Mouse (Mus musculus): ENCODE data around the gene Gm9767. TPM values are rescaled to one million over a fixed set of nuclear protein-coding genes. Genes with fewer than 3 reads are reported as not detected.

Gm9767 gene
- total and polyA plus RNA-seq, 3 experiments = not detected

DNA sequence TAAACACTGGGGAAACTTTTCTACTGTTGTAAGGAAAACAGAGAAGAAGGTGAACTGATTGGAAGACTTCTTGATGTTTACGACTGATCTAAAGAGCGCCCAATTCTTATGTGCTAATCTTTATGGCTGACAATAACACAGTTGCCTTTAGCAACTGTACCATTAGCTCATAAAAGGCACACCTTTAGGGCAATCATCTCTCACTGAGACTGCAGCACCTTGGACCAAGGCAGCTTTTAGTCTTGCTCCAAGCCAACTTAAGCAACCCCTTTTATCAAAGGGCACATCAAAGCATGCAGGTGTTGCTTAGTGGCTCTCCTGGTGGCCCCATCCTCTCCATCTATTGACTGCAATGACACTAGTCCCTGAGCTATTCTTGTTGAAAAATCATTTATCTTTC lies 26.9 kb upstream of the Gm9767 start:
- H3K79me2 ChIP-seq (replicated peaks; ENCODE audit: control insufficient read depth, extremely low read depth, insufficient read depth, poor library complexity, severe bottlenecking) = no peaks in the 10 kb centered on the region
- no peaks in the 10 kb centered on the region for H3K4me1 ChIP-seq (ENCODE audit: control insufficient read depth in 1 of 2, insufficient read depth in 2 of 2)
- H3K4me3 ChIP-seq (replicated peaks in 1 of 3; ENCODE audit: low read depth in 2 of 3, low read length in 2 of 3, poor library complexity in 1 of 3) = no peak overlapping the region
- dilution Hi-C loops (cut with MboI; ENCODE audit: extremely low pct_ligation_motif_present, extremely low pct_unique_long_range_greater_than_20kb, low sequenced_read_pairs) (no loop called here), in situ Hi-C loops (cut with MboI; ENCODE audit: low pct_ligation_motif_present, low pct_unique_long_range_greater_than_20kb, low sequenced_read_pairs) (no loop called here)
- H3K27me3 ChIP-seq (replicated peaks) = no peaks in the 10 kb centered on the region
- TF ChIP-seq SIN3A (IDR thresholded peaks at IDR 0.05; ENCODE audit: low read length) (no peak), MXI1 (IDR thresholded peaks at IDR 0.05; ENCODE audit: low read depth, low read length) (no peak), ZNF384 (IDR thresholded peaks at IDR 0.05; ENCODE audit: low read depth, low read length) (no peak), RCOR1 (conservative IDR thresholded peaks at IDR 0.05; ENCODE audit: low read depth, low read length) (no peak), E2F4 (IDR thresholded peaks at IDR 0.05; ENCODE audit: insufficient replicate concordance, low read depth, low read length) (no peak), RAD21 (IDR thresholded peaks at IDR 0.05; ENCODE audit: low read depth, low read length) (no peak), JUND (conservative IDR thresholded peaks at IDR 0.05; ENCODE audit: low read depth, low read length) (no peak), MEF2A (IDR thresholded peaks at IDR 0.05; ENCODE audit: borderline replicate concordance, low read depth, low read length) (no peak), CHD2 (IDR thresholded peaks at IDR 0.05; ENCODE audit: low read length) (no peak), CTCF (conservative IDR thresholded peaks at IDR 0.05 in 1 of 2, IDR thresholded peaks at IDR 0.05 in 1 of 2; ENCODE audit: low read depth in 2 of 2, low read length in 2 of 2) (no peak), JUN (IDR thresholded peaks at IDR 0.05; ENCODE audit: insufficient read depth, low read depth, low read length) (no peak), HCFC1 (IDR thresholded peaks at IDR 0.05; ENCODE audit: low read depth, low read length) (no peak), CHD1 (IDR thresholded peaks at IDR 0.05; ENCODE audit: low read depth, low read length) (no peak), NELFE (IDR thresholded peaks at IDR 0.05; ENCODE audit: low read depth, low read length) (no peak), GABPA (IDR thresholded peaks at IDR 0.05; ENCODE audit: insufficient replicate concordance, low read depth, low read length) (no peak), MAFK (IDR thresholded peaks at IDR 0.05; ENCODE audit: insufficient replicate concordance, low read length) (no peak), POLR2A (IDR thresholded peaks at IDR 0.05; ENCODE audit: low read depth, low read length) (no peak), BHLHE40 (IDR thresholded peaks at IDR 0.05; ENCODE audit: low read depth, low read length) (no peak), EP300 (IDR thresholded peaks at IDR 0.05; ENCODE audit: low read length) (no peak), ETS1 (conservative IDR thresholded peaks at IDR 0.05; ENCODE audit: low read depth, low read length) (no peak)
- H3K9me3 ChIP-seq (replicated peaks; ENCODE audit: low read length) = no peaks in the 10 kb centered on the region
- no peak overlapping the region for H3K9ac ChIP-seq (ENCODE audit: insufficient read depth, low read depth)
- no peak overlapping the region for H3K27ac ChIP-seq (ENCODE audit: insufficient read depth, low read depth)
- no peak overlapping the region for H3K4me2 ChIP-seq (ENCODE audit: insufficient read depth, low read depth, poor library complexity, severe bottlenecking)
- no peak for DNase-seq (ENCODE audit: extremely low read depth)
- H3K36me3 ChIP-seq (replicated peaks in 1 of 2; ENCODE audit: control insufficient read depth in 1 of 2, insufficient read depth in 1 of 2, low read length in 1 of 2) = no peaks in the 10 kb centered on the region

- H3K27me3 ChIP-seq (replicated peaks) = no peaks in the 10 kb centered on the region
- DNase-seq (ENCODE audit: extremely low read depth) = no peak
- in situ Hi-C loops (cut with MboI; ENCODE audit: low pct_ligation_motif_present, low pct_unique_long_range_greater_than_20kb, low sequenced_read_pairs) (no loop called here), dilution Hi-C loops (cut with MboI; ENCODE audit: extremely low pct_ligation_motif_present, extremely low pct_unique_long_range_greater_than_20kb, low sequenced_read_pairs) (no loop called here)
- no peaks in the 10 kb centered on the region for H3K79me2 ChIP-seq (replicated peaks; ENCODE audit: control insufficient read depth, extremely low read depth, insufficient read depth, poor library complexity, severe bottlenecking)
- no peak overlapping the region for H3K9ac ChIP-seq (ENCODE audit: insufficient read depth, low read depth)
- H3K4me3 ChIP-seq (replicated peaks in 1 of 3; ENCODE audit: low read depth in 2 of 3, low read length in 2 of 3, poor library complexity in 1 of 3) = no peak overlapping the region
- peaks cover 0 to 4% of the 10 kb centered on the region in 2 experiments; a peak in 1 of 4 replicates for H3K4me1 ChIP-seq (ENCODE audit: control insufficient read depth in 1 of 2, insufficient read depth in 2 of 2)
- H3K27ac ChIP-seq (ENCODE audit: insufficient read depth, low read depth) = no peak overlapping the region
- H3K4me2 ChIP-seq (ENCODE audit: insufficient read depth, low read depth, poor library complexity, severe bottlenecking) = no peak overlapping the region
- no peaks in the 10 kb centered on the region for H3K36me3 ChIP-seq (replicated peaks in 1 of 2; ENCODE audit: control insufficient read depth in 1 of 2, insufficient read depth in 1 of 2, low read length in 1 of 2)
- no peaks in the 10 kb centered on the region for H3K9me3 ChIP-seq (replicated peaks; ENCODE audit: low read length)
- TF ChIP-seq E2F4 (IDR thresholded peaks at IDR 0.05; ENCODE audit: insufficient replicate concordance, low read depth, low read length) (no peak), CHD2 (IDR thresholded peaks at IDR 0.05; ENCODE audit: low read length) (no peak), KAT2A (IDR thresholded peaks at IDR 0.05; ENCODE audit: insufficient replicate concordance, low read length) (no peak), EP300 (IDR thresholded peaks at IDR 0.05; ENCODE audit: low read length) (no peak), USF1 (IDR thresholded peaks at IDR 0.05; ENCODE audit: low read depth, low read length) (no peak), ZC3H11A (IDR thresholded peaks at IDR 0.05; ENCODE audit: low read depth, low read length) (no peak), HCFC1 (IDR thresholded peaks at IDR 0.05; ENCODE audit: low read depth, low read length) (no peak), RAD21 (IDR thresholded peaks at IDR 0.05; ENCODE audit: low read depth, low read length) (no peak), NELFE (IDR thresholded peaks at IDR 0.05; ENCODE audit: low read depth, low read length) (no peak), MEF2A (IDR thresholded peaks at IDR 0.05; ENCODE audit: borderline replicate concordance, low read depth, low read length) (no peak), NRF1 (IDR thresholded peaks at IDR 0.05; ENCODE audit: low read depth, low read length) (no peak), CHD1 (IDR thresholded peaks at IDR 0.05; ENCODE audit: low read depth, low read length) (no peak), POLR2A (IDR thresholded peaks at IDR 0.05; ENCODE audit: low read depth, low read length) (no peak)
These were observed 18.3 kb upstream of the Gm9767 start for GRCm38 (mm10) chr10:26059662-26060307.

Data from CH12.LX (cell line).